Mouse (Mus musculus) bone marrow, adult 2 months (tissue): Measurements from ENCODE around the gene Foxm1. TPM values are rescaled to one million over a fixed set of nuclear protein-coding genes. Genes with fewer than 3 reads are reported as not detected.

Experiments
- H3K27ac ChIP-seq: fragments of 200-500 bp; 2 replicates; pipeline ENCODE4 v1.5.1; 2012; ENCODE audit warnings: low read depth, mild to moderate bottlenecking, control low read depth, inconsistent platforms, low read length; ENCODE audit not compliant: control insufficient read depth, poor library complexity, insufficient read depth
- H3K4me1 ChIP-seq: fragments of 200-500 bp; 2 replicates; pipeline ENCODE4 v1.6.1; 2011; ENCODE audit warnings: low read length; ENCODE audit not compliant: control insufficient read depth, insufficient read depth
- H3K4me3 ChIP-seq: fragments of 200-500 bp; replicated peaks from 2 replicates; pipeline ENCODE3; 2011; ENCODE audit warnings: mild to moderate bottlenecking, low read depth, low read length, control low read depth; ENCODE audit not compliant: control insufficient read depth
- CTCF ChIP-seq: fragments of 200-500 bp; IDR thresholded peaks from 2 replicates; pipeline ENCODE4 v1.5.1; 2011; ENCODE audit warnings: low read length, control low read depth; ENCODE audit not compliant: control insufficient read depth, insufficient read depth
- POLR2A ChIP-seq: fragments of 200-500 bp; IDR thresholded peaks from 2 replicates; pipeline ENCODE4 v1.6.1; 2011; ENCODE audit warnings: low read depth, mild to moderate bottlenecking, control low read depth, low read length, borderline replicate concordance; ENCODE audit not compliant: control insufficient read depth
- WGBS: fragments of 180-500 bp; shearing (Covaris S2); methylation state at CpG from one replicate; pipeline ENCODE4 v1.1.7; 2018; 5-methylcytosine and 5-hydroxymethylcytosine counted together
- polyA plus RNA-seq: library from polyadenylated mRNA; stranded (reverse); fragments of >200 nt; gene quantifications from 2 replicates; pipeline ENCODE4 v1.2.4, GENCODE M21; 2011; ENCODE audit warnings: low replicate concordance; ENCODE audit not compliant: missing spikeins, insufficient read depth, insufficient read length

The Foxm1 gene
- polyA plus RNA-seq, result 23.6 and 45.3 TPM in 2 replicates

GRCm38 (mm10) chr6:128362381-128363006 lies at the start of gene Foxm1, which contains the start of gene Rhno1:
TSS of gene Foxm1 (plus strand) at chr6:128362967.
TSS of gene Rhno1 (minus strand) at chr6:128362911.
- TF ChIP-seq CTCF (no peak), POLR2A (peak; percentile 30; the same call in 1 of the 2 replicates)
- peak within 1 kb of the TSS; percentile 94 for H3K4me3 ChIP-seq
- no peaks in the 10 kb centered on the region; the same call in none of the 2 replicates for H3K4me1 ChIP-seq
- H3K27ac ChIP-seq, result peak within 1 kb of the TSS; percentile 97
- under 1% methylated on average over 76 of the region's 76 CpGs for WGBS

GRCm38 (mm10) chr6:128314796-128315195 lies 48.0 kb upstream of the Foxm1 start:
- Histone ChIP-seq H3K4me1 (no peaks in the 10 kb centered on the region), H3K4me3 (no peak overlapping the region), H3K27ac (no peak overlapping the region)
- TF ChIP-seq CTCF (no peak), POLR2A (no peak)
- WGBS, result 80% methylated on average over 6 of the region's 6 CpGs

- Histone ChIP-seq H3K4me3 (no peak overlapping the region), H3K4me1 (no peaks in the 10 kb centered on the region), H3K27ac (no peak overlapping the region)
- no peak for TF ChIP-seq CTCF
- TF ChIP-seq POLR2A, result no peak
- WGBS, result 76% methylated on average over 8 of the region's 8 CpGs
Observed at GRCm38 (mm10) chr6:128315597-128315996, 47.2 kb upstream of the Foxm1 start.

- WGBS, result 3% methylated on average over 4 of the region's 4 CpGs
- TF ChIP-seq POLR2A (no peak), CTCF (peak; percentile 48)
- no peaks in the 10 kb centered on the region for H3K4me1 ChIP-seq
- no peak overlapping the region for H3K27ac ChIP-seq
- H3K4me3 ChIP-seq, result no peak overlapping the region
Observed at GRCm38 (mm10) chr6:128318317-128318716, 44.5 kb upstream of the Foxm1 start.

- Histone ChIP-seq H3K4me1 (no peaks in the 10 kb centered on the region), H3K27ac (no peak overlapping the region), H3K4me3 (no peak overlapping the region)
- TF ChIP-seq CTCF, result peak; percentile 35; the same call in 1 of the 2 replicates
- TF ChIP-seq POLR2A, result no peak
- WGBS, result 16% methylated on average over 12 of the region's 12 CpGs
Observed at GRCm38 (mm10) chr6:128334397-128335124, 28.2 kb upstream of the Foxm1 start.

GRCm38 (mm10) chr6:128337467-128337866 lies 25.3 kb upstream of the Foxm1 start:
- Histone ChIP-seq H3K4me3 (no peak overlapping the region), H3K4me1 (no peaks in the 10 kb centered on the region), H3K27ac (no peak overlapping the region)
- 86% methylated on average over 7 of the region's 7 CpGs for WGBS
- TF ChIP-seq CTCF (no peak), POLR2A (no peak)

GRCm38 (mm10) chr6:128338876-128339275 lies 23.9 kb upstream of the Foxm1 start:
- no peaks in the 10 kb centered on the region for H3K4me1 ChIP-seq
- H3K4me3 ChIP-seq, result no peak overlapping the region
- no peak overlapping the region for H3K27ac ChIP-seq
- TF ChIP-seq POLR2A, result no peak
- 66% methylated on average over 5 of the region's 5 CpGs for WGBS

- Histone ChIP-seq H3K4me3 (no peak overlapping the region), H3K4me1 (no peaks in the 10 kb centered on the region), H3K27ac (no peak overlapping the region)
- TF ChIP-seq CTCF, result no peak
- TF ChIP-seq POLR2A, result no peak
- 87% methylated on average over 11 of the region's 11 CpGs for WGBS
Observed at GRCm38 (mm10) chr6:128341956-128342723, 20.6 kb upstream of the Foxm1 start.
